Mouse (Mus musculus) 3T3-L1 (cell line): ENCODE measurements around the gene Sgpp1.
"Not testable (repeated sequence)": the region's sequence is repeated elsewhere in the genome, so short reads cannot be mapped to it uniquely, and the experiment has no call there.

Source experiments
- DNase-seq: peaks from one replicate; pipeline ENCODE4 v3.0.0-alpha.2; 2015; ENCODE audit warnings: low read depth, low spot score

The Sgpp1 gene

GRCm38 (mm10) chr12:75689003-75689402 lies 46.5 kb downstream of the Sgpp1 start:
- DNase-seq: no peak

GRCm38 (mm10) chr12:75687314-75687713 lies 48.2 kb downstream of the Sgpp1 start:
- no peak for DNase-seq

GRCm38 (mm10) chr12:75684026-75684425 lies 51.5 kb downstream of the Sgpp1 start:
- not testable (repeated sequence) for DNase-seq

GRCm38 (mm10) chr12:75683598-75683997 lies 51.9 kb downstream of the Sgpp1 start:
- DNase-seq: no peak

- DNase-seq: peak; percentile 85
Measured at GRCm38 (mm10) chr12:75682842-75683241, 52.7 kb downstream of the Sgpp1 start.

- DNase-seq: no peak
Measured at GRCm38 (mm10) chr12:75681101-75681500, 54.4 kb downstream of the Sgpp1 start.

- no peak for DNase-seq
Measured at GRCm38 (mm10) chr12:75678393-75678792, 57.1 kb downstream of the Sgpp1 start.

- DNase-seq: no peak
Measured at GRCm38 (mm10) chr12:75672630-75673029, 62.9 kb downstream of the Sgpp1 start.

- DNase-seq: no peak
Measured at GRCm38 (mm10) chr12:75671759-75672315, 63.7 kb downstream of the Sgpp1 start.

- DNase-seq: no peak
Measured at GRCm38 (mm10) chr12:75670611-75671010, 64.9 kb downstream of the Sgpp1 start.

- peak; percentile 100 for DNase-seq
Measured at GRCm38 (mm10) chr12:75669258-75670106, 66.0 kb downstream of the Sgpp1 start, which contains the start of gene Wdr89. Gene Wdr89 (minus strand): TSS chr12:75669537.

- peak; percentile 69 for DNase-seq
Measured at GRCm38 (mm10) chr12:75668916-75669257, 66.6 kb downstream of the Sgpp1 start.

GRCm38 (mm10) chr12:75668221-75668620 lies 67.3 kb downstream of the Sgpp1 start:
- no peak for DNase-seq

GRCm38 (mm10) chr12:75666939-75667338 lies 68.6 kb downstream of the Sgpp1 start:
- DNase-seq: no peak

GRCm38 (mm10) chr12:75664516-75664810 lies 71.1 kb downstream of the Sgpp1 start:
- DNase-seq: no peak
